Mouse (Mus musculus) adipocyte (in vitro differentiated cells): ENCODE results near the gene Armc9.

Experiments
- DNase-seq: peaks from one replicate; pipeline ENCODE4 v3.0.0-alpha.2; 2016; ENCODE audit warnings: low spot score

The Armc9 gene

DNA sequence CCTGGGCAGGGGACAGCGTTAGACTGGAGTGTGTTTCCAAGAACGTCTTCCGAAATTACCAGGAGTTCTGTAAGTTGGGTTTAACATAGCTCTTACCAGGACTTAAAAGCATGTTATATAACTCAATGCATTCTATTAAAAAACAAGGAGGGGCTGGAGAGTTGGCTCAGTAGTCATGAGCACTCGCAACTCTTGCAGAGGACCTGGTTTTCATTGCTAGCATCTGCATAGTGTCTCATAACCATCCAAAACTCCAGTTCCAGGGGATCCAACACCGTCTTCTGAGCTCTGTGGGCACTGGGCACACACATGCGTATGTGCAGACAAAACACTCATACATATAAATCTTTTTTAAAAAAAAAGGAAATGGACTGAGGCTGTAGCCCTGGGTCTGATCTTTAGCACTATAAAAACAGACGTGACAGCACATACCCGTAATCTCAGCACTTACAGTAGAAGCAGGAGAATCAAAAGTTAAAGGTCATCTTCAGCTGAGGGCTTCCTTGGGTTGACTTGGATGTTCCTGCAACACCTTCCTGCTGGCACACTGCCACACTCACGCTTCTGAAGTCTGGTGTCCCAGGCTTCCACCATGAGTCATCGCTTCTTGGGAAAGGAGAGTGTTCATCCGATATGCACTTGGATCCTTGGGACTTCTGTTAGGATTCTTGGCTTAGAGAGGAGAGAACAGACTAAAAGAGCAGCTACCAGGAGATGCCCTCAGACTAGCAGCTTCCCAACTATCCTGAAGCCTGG, 127.4 kb downstream of the Armc9 start:
- DNase-seq: peak; percentile 8

DNA sequence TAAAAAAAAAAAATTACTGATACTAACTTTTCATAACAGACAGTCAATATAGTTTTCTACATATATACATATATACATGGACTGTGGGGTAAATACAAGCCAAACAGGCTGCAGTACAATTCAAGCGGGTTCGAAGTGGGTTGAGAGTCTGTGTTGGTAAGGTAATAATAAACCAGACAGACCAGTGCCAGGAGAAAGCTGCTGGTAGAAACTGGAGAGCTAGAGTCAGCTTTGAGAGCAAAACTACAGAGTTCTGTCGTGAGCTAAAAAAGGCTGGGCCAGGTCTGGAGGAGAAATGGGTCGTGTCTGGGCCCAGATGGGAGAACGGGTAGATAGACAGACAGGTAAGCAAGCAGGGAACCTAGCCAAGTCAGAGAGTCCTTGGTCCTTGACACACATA, 129.5 kb downstream of the Armc9 start:
- no peak for DNase-seq

DNA sequence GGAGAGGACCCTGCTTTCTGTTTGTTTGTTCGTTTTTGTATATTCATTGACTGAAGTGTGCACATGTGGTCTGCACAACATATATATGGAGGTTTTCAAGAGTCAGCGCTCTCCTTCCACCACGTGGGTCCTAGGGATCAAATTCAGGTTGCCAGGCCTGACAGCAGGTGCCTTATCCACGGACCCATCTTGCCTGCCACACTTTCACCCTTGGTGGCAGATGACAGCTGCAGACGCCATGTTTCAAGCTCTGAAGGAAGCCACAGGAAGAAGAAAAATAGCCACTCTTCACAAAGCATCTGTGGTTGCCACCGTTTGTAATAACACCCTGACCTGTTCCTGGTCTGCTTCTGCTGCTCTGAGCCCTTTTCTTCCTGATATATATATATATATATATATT, 130.7 kb downstream of the Armc9 start:
- DNase-seq: no peak

DNA sequence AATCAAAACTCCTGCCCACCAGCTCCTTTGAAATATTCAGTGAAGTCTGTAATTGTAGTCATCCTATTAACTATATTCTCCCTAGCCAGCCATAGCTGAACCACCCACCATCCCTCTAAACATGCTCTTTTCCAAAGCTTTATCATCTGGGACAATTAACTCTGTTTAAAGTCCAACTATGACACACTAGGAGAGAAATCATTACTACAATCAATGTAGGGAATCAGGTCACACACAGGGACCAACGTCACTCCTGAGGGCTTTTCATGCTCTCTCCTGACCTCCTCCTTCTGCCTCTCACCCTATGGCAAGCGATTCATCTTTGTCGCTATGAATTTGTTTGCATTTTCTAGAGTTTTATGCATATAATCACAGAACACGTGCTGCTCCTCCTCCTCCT, 132.9 kb downstream of the Armc9 start:
- no peak for DNase-seq

- DNase-seq: no peak
Measured at GRCm38 (mm10) chr1:86290452-86290851, 135.9 kb downstream of the Armc9 start.

DNA sequence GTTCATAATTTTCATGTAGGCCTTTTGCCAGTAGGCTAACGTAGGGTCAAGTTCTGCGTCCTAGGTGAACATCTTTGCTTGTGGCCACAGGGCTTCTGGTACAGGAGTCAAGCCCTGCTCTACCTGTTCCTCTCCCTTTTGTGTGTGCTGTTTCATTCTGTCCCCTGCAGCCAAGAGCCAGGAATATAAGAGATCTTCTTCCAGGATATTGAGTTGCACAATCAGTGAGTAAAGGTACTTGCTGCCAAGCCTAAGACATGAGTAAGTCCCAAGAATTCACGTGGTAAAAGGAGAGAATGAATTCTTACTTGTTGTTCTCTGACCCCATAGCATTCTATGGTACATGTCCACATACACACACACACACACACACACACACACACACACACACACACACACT, 138.5 kb downstream of the Armc9 start:
- peak; percentile 21 for DNase-seq

- DNase-seq: no peak
Measured at GRCm38 (mm10) chr1:86293868-86294267, 139.3 kb downstream of the Armc9 start.

- DNase-seq: no peak
Measured at GRCm38 (mm10) chr1:86294472-86294871, 139.9 kb downstream of the Armc9 start.

DNA sequence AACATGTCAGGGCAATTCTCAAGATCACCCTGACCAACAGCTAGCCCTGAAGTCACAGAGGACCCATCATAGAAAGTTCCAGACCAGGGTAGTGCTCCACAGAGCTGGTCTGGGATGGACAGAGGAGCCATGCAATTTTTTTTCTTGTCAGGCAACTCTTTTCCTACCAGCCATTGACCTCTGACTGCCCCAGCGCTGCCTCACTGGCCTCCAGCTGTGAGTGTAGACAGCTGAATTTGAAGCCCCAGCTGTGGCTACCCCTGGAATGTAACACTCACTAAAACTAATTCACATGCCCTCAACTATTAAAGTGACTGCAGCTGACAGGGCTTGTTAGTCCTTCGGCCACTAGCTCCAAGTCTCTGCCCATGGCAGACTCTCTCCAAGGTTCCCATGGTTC, 145.5 kb downstream of the Armc9 start:
- no peak for DNase-seq

GRCm38 (mm10) chr1:86300731-86301130, 146.2 kb downstream of the Armc9 start:
- DNase-seq: no peak

- peak; percentile 6 for DNase-seq
Measured at GRCm38 (mm10) chr1:86301221-86302091, 146.9 kb downstream of the Armc9 start.

- DNase-seq: no peak
Measured at GRCm38 (mm10) chr1:86302532-86302931, 148.0 kb downstream of the Armc9 start, which contains the start of gene B3gnt7. B3gnt7 (plus strand) TSS chr1:86302832.

DNA sequence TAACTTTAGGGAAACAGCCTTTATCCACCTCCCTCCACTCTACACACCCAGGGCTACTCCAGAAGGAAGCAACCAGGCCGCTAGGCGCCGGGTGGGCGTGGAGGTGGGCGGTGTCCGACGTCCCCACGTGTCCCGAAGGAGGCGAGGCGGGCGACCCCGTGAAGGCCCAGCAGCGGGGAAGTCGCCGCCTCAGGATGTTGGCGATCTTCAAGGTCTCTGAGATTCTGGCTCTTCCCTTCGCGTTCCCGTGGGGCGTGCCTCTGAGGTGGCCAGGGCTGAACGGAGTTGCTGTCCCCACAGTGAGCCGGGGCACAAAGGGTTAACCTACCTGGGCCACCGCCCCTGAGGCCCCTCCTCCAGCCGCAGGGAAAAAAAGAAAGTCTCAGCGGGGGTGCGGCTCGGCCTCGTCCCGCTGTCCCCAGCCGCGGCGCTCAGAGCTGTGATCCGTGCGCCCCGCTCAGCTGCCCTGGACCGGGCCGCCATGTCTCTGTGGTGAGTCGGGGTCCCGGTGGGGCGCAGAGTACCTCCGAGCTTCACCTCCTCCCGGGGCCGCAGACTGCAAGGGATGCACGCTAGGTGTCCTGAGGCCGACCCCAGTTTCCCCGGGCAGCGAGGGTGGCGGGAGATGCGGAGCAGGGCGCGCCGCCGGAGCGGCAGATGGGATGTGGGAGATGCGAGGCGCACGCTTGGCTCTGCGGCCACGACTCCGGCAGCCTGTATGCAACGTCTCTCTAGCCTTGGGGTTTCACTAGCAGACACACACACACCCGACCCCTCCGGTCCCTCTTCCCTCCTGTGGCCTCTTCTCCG, 148.7 kb downstream of the Armc9 start:
- no peak for DNase-seq

DNA sequence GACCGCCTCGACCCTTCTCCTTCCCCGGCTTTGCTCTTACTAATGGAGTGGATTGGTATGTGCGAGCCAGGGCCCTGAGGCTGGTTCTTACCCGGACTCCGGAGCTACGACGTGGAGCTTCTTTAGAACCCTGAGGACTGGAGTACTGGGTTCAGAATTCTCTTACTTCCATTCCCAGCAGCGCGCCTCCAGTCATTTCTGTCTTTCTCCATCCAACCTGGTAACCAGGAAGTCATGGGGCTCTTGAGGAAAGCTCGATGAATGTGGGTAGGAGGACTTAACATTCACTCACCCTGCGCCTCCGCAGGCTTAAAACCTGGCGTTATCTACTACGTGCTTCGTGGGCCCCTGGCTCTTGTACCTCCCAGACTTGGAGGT, 149.3 kb downstream of the Armc9 start:
- DNase-seq: no peak

- no peak for DNase-seq
Measured at GRCm38 (mm10) chr1:86306686-86307085, 152.1 kb downstream of the Armc9 start.

GRCm38 (mm10) chr1:86307177-86307762, 152.7 kb downstream of the Armc9 start:
- DNase-seq: no peak

DNA sequence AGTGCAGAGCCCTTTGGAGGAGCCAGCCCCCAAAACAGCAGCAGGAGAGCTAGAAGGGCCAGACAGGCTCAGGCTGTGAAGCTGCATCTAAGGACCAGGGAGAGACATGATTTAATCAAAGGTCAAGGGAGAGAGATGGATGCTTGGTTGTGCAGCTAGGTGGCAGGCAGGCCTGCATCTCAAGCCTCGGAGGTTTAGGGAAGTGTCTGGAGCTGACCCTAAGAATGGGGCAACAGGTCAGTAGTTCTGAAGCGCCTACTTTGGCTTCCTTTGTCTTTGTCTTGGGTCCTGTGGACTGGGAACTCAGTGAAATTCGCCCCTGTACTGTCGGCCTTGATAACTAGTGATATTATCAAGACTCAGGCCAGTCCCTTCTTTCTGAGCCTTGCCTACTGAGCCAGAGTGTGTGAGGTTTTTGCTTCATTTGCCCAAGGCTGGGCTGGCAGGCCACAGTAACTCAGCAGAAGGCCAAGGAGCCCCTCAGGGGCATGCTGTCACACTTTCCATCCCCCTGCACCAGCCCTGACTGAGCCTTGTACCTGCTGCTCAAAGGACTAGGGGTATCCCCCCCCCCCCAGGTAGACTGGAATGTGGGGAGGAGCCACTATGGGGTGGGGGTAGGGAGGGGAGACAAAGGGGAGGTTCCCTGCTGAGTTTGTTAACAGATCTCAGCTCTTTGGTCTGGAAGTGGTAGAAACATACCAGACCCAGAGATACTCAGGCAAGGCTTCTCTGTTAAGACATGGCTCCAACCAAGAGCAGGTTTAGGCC, 153.5 kb downstream of the Armc9 start:
- DNase-seq: no peak

GRCm38 (mm10) chr1:86309270-86309833, 154.8 kb downstream of the Armc9 start:
- no peak for DNase-seq

GRCm38 (mm10) chr1:86310536-86311310, 156.1 kb downstream of the Armc9 start:
- DNase-seq: no peak

- DNase-seq: no peak
Measured at GRCm38 (mm10) chr1:86311467-86312005, 157.0 kb downstream of the Armc9 start.
